Mouse (Mus musculus): ENCODE results near the gene Gtf2i. TPM values are rescaled to one million over a fixed set of nuclear protein-coding genes. Genes with fewer than 3 reads are reported as not detected.

Gene Gtf2i
- polyA plus RNA-seq (2012; ENCODE audit: low replicate concordance) = 94.1 and 397 TPM in 2 replicates

DNA sequence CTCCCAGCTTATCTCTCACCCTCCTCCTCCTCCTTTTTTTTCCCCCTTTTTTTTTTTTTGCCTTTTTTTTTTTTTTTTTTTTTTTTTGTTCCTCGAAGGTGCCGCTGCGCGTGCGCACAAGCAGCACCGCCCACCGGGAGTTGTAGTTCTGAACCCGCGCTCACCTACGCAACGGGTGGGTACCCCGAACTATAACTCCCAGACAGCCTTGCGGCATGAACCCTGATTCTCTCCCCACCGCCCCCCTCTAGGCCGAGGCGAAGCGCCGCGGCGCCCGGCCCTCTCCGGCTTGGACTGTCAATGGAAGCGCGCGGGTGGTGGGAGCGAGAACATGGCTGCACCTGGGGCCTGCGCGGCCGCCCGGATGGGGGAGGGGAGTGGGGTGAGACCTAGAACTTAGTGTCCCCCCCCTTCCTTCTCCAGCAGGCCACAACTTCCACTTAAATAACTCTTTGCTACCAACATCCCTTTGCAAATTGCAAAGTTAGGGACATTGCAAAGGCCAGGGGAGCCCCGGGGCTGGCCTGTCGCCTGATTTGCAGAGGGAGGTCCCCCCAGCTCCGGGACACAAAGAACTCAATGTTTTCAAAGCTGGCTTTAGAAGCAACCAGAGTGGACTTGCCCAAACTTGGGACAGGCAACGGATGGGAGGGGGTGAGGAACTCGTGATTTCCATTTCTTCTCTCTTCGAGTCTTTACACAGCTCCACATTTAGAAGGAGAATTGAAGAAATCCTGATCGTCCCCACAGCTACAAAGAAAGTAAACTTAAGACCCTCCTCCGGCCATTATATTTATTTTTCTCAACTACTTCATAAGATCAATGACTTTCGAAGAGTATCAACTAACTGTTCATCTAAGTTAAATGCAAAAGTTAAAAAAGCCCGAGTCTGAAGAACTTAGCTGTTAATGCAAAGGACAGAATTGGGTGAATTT is at the start of gene Gtf2i:
Gene Gtf2i (minus strand): TSS at position 73 of the 935 bp plus-strand sequence.

DNA sequence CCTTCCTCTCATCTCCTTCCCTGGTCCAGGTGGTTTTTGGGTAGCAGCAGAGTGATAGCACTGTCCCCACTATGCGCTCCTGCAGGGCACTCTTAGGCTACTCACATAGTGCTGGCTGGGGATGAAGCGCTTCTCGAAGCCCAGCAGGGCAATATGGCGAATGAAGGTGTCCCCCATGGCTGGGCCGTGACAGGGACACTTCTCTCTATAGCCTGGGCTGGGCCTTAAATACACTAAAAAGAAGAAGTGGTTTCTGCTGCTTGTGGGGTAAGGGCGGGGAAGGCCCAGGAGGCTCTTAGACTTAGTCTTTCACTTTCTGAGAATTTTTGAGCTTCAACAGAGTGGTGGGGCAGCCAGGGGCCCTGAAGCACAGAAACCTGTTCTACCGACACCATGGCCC is 85.2 kb downstream of the Gtf2i start, which contains the start of gene Ncf1:
Gene Ncf1 (minus strand): TSS at position 235 of the 400 bp plus-strand sequence.

Other genes with a start within 250 kb of the Gtf2i start
- 6.5 and 7.9 TPM in 2 replicates for gene Castor2, start 215.0 kb downstream of the Gtf2i start, polyA plus RNA-seq (2012; ENCODE audit: low replicate concordance)
- 5.7 and 8.2 TPM in 2 replicates for gene Rcc1l, start 138.0 kb downstream of the Gtf2i start, polyA plus RNA-seq (2012; ENCODE audit: low replicate concordance)
- gene Gtf2ird2, start 130.7 kb downstream of the Gtf2i start, polyA plus RNA-seq (2012; ENCODE audit: low replicate concordance) = 10.1 and 13.3 TPM in 2 replicates
- 265 and 477 TPM in 2 replicates for gene Ncf1, start 85.1 kb downstream of the Gtf2i start, polyA plus RNA-seq (2012; ENCODE audit: low replicate concordance)
- gene Gtf2ird1, start 142.0 kb upstream of the Gtf2i start, polyA plus RNA-seq (2012; ENCODE audit: low replicate concordance) = 13.3 and 26.9 TPM in 2 replicates
- 15.6 and 38.6 TPM in 2 replicates for gene Clip2, start 237.7 kb upstream of the Gtf2i start, polyA plus RNA-seq (2012; ENCODE audit: low replicate concordance)
- gene Syna, start 245.4 kb upstream of the Gtf2i start, polyA plus RNA-seq (2012; ENCODE audit: low replicate concordance) = 0.06 TPM in 1 of 2 replicates, not detected in the other

Data from hematopoietic multipotent progenitor cell, adult 10-12 weeks (in vitro differentiated cells).